Mouse (Mus musculus): ENCODE measurements around the gene Mesp2. TPM values are rescaled to one million over a fixed set of nuclear protein-coding genes. Genes with fewer than 3 reads are reported as not detected.

Gene Mesp2
- polyA plus RNA-seq, 1 experiment from 2014 or later: 1.1 TPM

DNA sequence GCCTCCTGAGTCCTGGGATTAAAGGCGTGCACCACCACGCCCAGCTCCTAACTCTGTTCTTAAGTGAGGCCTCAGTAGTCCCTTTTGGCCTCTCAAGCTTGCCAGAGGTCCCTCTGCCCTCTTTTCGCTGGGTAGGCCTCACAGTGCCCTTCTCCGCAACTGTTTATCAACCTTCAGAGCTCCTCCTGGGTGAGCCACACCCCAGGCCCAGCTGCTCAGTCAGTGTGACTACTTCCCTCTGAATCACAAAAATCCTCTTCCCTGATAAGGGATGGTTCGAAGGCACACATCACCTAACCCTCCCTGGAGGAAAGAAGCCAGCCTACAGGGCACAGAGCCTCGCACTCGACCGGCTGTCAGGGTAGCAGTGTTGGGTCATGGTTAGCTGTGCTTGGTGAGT, 51.3 kb downstream of the Mesp2 start:
- Histone ChIP-seq H3K4me3 (ENCODE audit: low read depth, low read length) (no peak overlapping the region), H3K9me3 (ENCODE audit: control insufficient read depth, low read length) (no peaks in the 10 kb centered on the region), H3K4me2 (ENCODE audit: low read length) (no peak overlapping the region), H3K9ac (ENCODE audit: low read length) (no peak overlapping the region), H3K27ac (ENCODE audit: low read depth) (no peak overlapping the region), H3K4me1 (replicated peaks; ENCODE audit: control insufficient read depth, insufficient read depth, low read length) (0 out of 2 replicates have a peak, but pooled peaks cover 3% of the 10 kb centered on the region), H3K36me3 (ENCODE audit: control insufficient read depth, insufficient read depth, low read length) (no peaks in the 10 kb centered on the region), H3K27me3 (replicated peaks; ENCODE audit: control insufficient read depth, insufficient read depth, low read length) (no peaks in the 10 kb centered on the region)
- ATAC-seq (replicated peaks; ENCODE audit: low FRiP score, low TSS enrichment, low read depth): no peak
- 84% methylated on average over 8 of the region's 8 CpGs for WGBS
- no peak for DNase-seq (ENCODE audit: low spot score)

Other genes starting within 250 kb of the Mesp2 start
- 0.08 TPM in 1 of 2 replicates, not detected in the other for gene Rhcg, start 193.1 kb upstream of the Mesp2 start, polyA plus RNA-seq (2014; fragmentation: Nextera tagmentation; extraction: Ambion mirVana)
- 11.0 and 11.2 TPM in 2 replicates for gene Ticrr, start 150.5 kb upstream of the Mesp2 start, polyA plus RNA-seq (2014; fragmentation: Nextera tagmentation; extraction: Ambion mirVana)
- gene Kif7, start 95.0 kb upstream of the Mesp2 start, polyA plus RNA-seq (2014; fragmentation: Nextera tagmentation; extraction: Ambion mirVana): 3.8 and 4.1 TPM in 2 replicates
- gene Plin1, start 77.8 kb upstream of the Mesp2 start, polyA plus RNA-seq (2014; fragmentation: Nextera tagmentation; extraction: Ambion mirVana): not detected in 2 replicates
- 9.0 and 9.3 TPM in 2 replicates for gene Pex11a, start 67.6 kb upstream of the Mesp2 start, polyA plus RNA-seq (2014; fragmentation: Nextera tagmentation; extraction: Ambion mirVana)
- gene Wdr93, start 67.6 kb upstream of the Mesp2 start, polyA plus RNA-seq (2014; fragmentation: Nextera tagmentation; extraction: Ambion mirVana): 0.18 and 0.23 TPM in 2 replicates
- 0.13 and 0.19 TPM in 2 replicates for gene Mesp1, start 16.9 kb upstream of the Mesp2 start, polyA plus RNA-seq (2014; fragmentation: Nextera tagmentation; extraction: Ambion mirVana)
- gene Anpep, start 50.3 kb downstream of the Mesp2 start, polyA plus RNA-seq (2014; fragmentation: Nextera tagmentation; extraction: Ambion mirVana): 88.2 and 94.9 TPM in 2 replicates
- 30.0 and 30.9 TPM in 2 replicates for gene Ap3s2, start 109.9 kb downstream of the Mesp2 start, polyA plus RNA-seq (2014; fragmentation: Nextera tagmentation; extraction: Ambion mirVana)
- 46.7 and 51.0 TPM in 2 replicates for gene Arpin, start 124.6 kb downstream of the Mesp2 start, polyA plus RNA-seq (2014; fragmentation: Nextera tagmentation; extraction: Ambion mirVana)
- gene Zfp710, start 214.1 kb downstream of the Mesp2 start, polyA plus RNA-seq (2014; fragmentation: Nextera tagmentation; extraction: Ambion mirVana): 16.9 and 18.9 TPM in 2 replicates